Mouse (Mus musculus) forebrain, embryonic 11.5 days (tissue): ENCODE data around the gene Tspan8. TPM values are rescaled to one million over a fixed set of nuclear protein-coding genes. Genes with fewer than 3 reads are reported as not detected.

Experiments
- ATAC-seq: fragments of 200-750 bp; cut with Nextera tagmentation; replicated peaks from 2 replicates; pipeline ENCODE4 v1.8.0; 2017; ENCODE audit warnings: moderate TSS enrichment; ENCODE audit not compliant: low FRiP score
- DNase-seq: peaks from one replicate; pipeline ENCODE4 v3.0.0-alpha.2; 2017; ENCODE audit warnings: low spot score
- H3K27ac ChIP-seq: fragments of 300-500 bp; sonication (generic); 2 replicates; pipeline ENCODE4 v1.5.1; 2014; ENCODE audit warnings: low read depth, low read length
- H3K27me3 ChIP-seq: fragments of 300-500 bp; sonication (generic); 2 replicates; pipeline ENCODE4 v1.6.1; 2014; ENCODE audit warnings: mild to moderate bottlenecking, low read length, mixed read lengths; ENCODE audit not compliant: control insufficient read depth, insufficient read depth
- H3K36me3 ChIP-seq: fragments of 300-500 bp; sonication (generic); 2 replicates; pipeline ENCODE4 v1.6.1; 2014; ENCODE audit warnings: mild to moderate bottlenecking, low read length, moderate library complexity, mixed read lengths; ENCODE audit not compliant: control insufficient read depth, insufficient read depth
- H3K4me1 ChIP-seq: fragments of 300-500 bp; sonication (generic); replicated peaks from 2 replicates; pipeline ENCODE4 v1.6.1; 2014; ENCODE audit warnings: low read length, mixed read lengths; ENCODE audit not compliant: control insufficient read depth, insufficient read depth
- H3K4me2 ChIP-seq: fragments of 300-500 bp; sonication (generic); 2 replicates; pipeline ENCODE4 v1.6.1; 2014; ENCODE audit warnings: low read depth, mild to moderate bottlenecking, low read length, moderate library complexity, mixed read lengths; ENCODE audit not compliant: severe bottlenecking
- H3K4me3 ChIP-seq: fragments of 300-500 bp; sonication (generic); 2 replicates; pipeline ENCODE4 v1.5.1; 2014; ENCODE audit warnings: low read depth, low read length
- H3K9ac ChIP-seq: fragments of 300-500 bp; sonication (generic); 2 replicates; pipeline ENCODE4 v1.6.1; 2014; ENCODE audit warnings: low read length
- H3K9me3 ChIP-seq: fragments of 300-500 bp; sonication (generic); 2 replicates; pipeline ENCODE4 v1.6.1; 2016; ENCODE audit warnings: low read length, mixed read lengths; ENCODE audit not compliant: control insufficient read depth
- WGBS: fragments of 180-500 bp; shearing (Covaris S2); extraction: QIAGEN DNeasy Blood & Tissue Kit; methylation state at CpG from one replicate; pipeline ENCODE4 v1.1.7; 2014; 5-methylcytosine and 5-hydroxymethylcytosine counted together
- polyA plus RNA-seq: library from polyadenylated mRNA; unstranded; fragments of >200 nt; fragmentation: Nextera tagmentation; extraction: Ambion mirVana; gene quantifications from 2 replicates; pipeline ENCODE4 v1.2.1, GENCODE M21; 2014

Gene Tspan8
- polyA plus RNA-seq, 1 experiment from 2014 or later, result 0.39 TPM

DNA sequence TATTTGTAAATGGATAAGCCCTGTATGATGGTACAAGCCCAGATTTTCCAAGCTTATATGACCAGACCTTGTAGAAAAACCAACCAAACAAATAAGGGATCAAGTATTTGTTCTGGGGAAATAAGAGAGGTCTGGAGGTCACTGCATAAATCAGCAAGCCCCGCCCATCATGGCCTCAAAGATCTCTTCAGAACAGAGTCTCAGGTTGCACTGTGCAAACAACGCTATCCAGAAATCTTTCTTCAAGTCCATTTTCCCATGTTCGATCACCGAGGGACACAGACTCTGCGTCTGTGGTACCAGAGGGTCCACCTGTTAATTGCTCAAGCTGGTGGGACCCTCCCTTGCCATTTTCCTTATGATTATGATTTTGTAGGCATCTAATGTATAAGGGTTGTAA lies 45.3 kb downstream of the Tspan8 start:
- H3K4me2 ChIP-seq, result no peak overlapping the region
- no peak overlapping the region for H3K27ac ChIP-seq
- no peak overlapping the region for H3K9ac ChIP-seq
- ATAC-seq (no peak), DNase-seq (no peak)
- H3K9me3 ChIP-seq, result no peaks in the 10 kb centered on the region
- H3K4me1 ChIP-seq, result no peaks in the 10 kb centered on the region
- H3K4me3 ChIP-seq, result no peak overlapping the region
- 81% methylated on average over 5 of the region's 5 CpGs for WGBS
- no peaks in the 10 kb centered on the region for H3K36me3 ChIP-seq
- H3K27me3 ChIP-seq, result no peaks in the 10 kb centered on the region

DNA sequence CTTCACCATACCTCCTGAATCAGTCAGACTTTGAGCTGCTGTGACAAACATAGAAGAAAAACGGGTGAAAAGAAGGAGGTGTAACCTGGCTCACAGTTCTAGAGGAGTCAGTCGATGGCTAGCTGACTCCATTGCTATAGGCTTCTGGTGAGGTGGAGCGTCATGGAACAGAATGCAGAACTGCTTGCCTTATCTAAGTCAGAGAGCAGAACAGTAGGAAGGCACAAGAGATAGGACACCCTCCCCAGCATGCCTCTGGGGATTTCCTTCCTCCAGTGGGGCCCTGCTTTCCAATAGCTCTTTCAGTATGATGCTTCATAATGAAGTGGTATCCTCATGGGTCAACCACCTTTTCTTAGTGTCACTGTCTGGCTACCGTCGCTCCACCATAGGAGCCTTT lies 66.1 kb downstream of the Tspan8 start:
- Histone ChIP-seq H3K4me1 (no peaks in the 10 kb centered on the region), H3K4me3 (no peak overlapping the region), H3K27me3 (no peaks in the 10 kb centered on the region), H3K9ac (no peak overlapping the region), H3K9me3 (no peaks in the 10 kb centered on the region), H3K27ac (no peak overlapping the region), H3K4me2 (no peak overlapping the region), H3K36me3 (no peaks in the 10 kb centered on the region)
- 93% methylated on average over 5 of the region's 5 CpGs for WGBS
- DNase-seq (no peak), ATAC-seq (no peak)

DNA sequence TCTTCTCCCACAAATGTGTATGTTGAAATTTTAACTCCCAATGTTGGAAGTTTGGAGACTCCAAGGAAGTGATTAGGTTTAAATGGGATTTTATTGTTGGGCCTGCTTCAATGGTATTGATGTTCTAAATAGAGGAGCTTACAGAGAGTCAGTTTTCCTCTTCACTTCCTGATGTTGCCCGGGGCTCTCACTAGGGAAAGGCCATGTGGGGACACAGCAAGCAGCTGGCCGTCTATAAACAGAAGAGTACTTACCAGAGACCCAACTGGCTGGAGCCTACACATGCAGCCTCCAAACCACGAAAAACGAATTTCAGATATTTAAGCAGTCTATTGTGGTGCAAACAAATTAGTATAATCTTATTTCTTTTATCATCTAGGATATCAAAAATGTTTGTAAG lies 75.3 kb downstream of the Tspan8 start:
- Histone ChIP-seq H3K36me3 (no peaks in the 10 kb centered on the region), H3K4me3 (no peak overlapping the region), H3K9ac (no peak overlapping the region), H3K27ac (no peak overlapping the region), H3K4me1 (no peaks in the 10 kb centered on the region), H3K9me3 (no peaks in the 10 kb centered on the region), H3K27me3 (no peaks in the 10 kb centered on the region), H3K4me2 (no peak overlapping the region)
- WGBS, result 75% methylated on average over 4 of the region's 4 CpGs
- ATAC-seq, result no peak
- DNase-seq, result no peak

DNA sequence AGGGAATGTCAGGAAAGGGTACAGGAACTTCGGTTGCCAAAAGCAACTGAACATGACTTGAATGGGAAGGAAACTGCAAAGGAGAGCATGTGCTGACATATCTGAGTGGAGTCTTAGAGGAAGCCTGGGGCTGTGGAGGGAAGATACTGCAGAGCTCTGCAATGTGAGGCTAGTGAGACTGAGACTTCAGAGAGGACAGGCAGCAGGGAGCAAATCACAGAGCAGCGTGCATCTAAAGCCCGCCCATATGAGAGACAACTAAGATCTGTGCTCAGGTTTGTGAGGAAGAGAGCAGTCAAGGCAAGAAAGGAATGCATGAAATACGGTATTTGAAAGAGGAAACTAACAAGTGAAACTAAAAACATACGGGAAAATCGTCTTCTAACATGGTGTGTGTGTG lies 76.3 kb downstream of the Tspan8 start:
- H3K27me3 ChIP-seq, result no peaks in the 10 kb centered on the region
- no peak overlapping the region for H3K4me3 ChIP-seq
- no peaks in the 10 kb centered on the region for H3K9me3 ChIP-seq
- 80% methylated on average over 6 of the region's 6 CpGs for WGBS
- no peaks in the 10 kb centered on the region for H3K4me1 ChIP-seq
- no peak overlapping the region for H3K9ac ChIP-seq
- no peak overlapping the region for H3K27ac ChIP-seq
- ATAC-seq (no peak), DNase-seq (no peak)
- no peaks in the 10 kb centered on the region for H3K36me3 ChIP-seq
- no peak overlapping the region for H3K4me2 ChIP-seq

DNA sequence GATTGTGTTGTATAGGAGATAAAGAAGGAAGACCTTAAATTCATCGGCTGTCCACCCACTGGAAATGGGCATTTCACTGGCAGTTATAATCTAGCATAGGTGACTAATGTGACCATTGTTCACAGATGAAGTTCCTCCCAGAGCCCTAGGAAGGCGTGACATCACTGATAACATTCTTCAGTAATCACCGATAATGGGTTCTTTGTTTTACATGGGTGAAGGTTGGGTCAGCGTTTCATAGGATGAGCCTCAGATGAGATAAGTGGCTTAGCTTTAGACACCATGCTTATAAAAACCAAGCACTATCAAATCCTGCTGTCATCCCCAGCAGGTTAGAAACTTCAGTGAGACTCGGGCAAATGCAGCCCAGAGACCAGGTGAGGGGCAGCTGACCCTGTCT lies 77.4 kb downstream of the Tspan8 start:
- H3K27me3 ChIP-seq, result no peaks in the 10 kb centered on the region
- ATAC-seq (no peak), DNase-seq (no peak)
- WGBS, result 87% methylated on average over 5 of the region's 5 CpGs
- H3K4me2 ChIP-seq, result no peak overlapping the region
- H3K4me3 ChIP-seq, result no peak overlapping the region
- no peaks in the 10 kb centered on the region for H3K4me1 ChIP-seq
- no peak overlapping the region for H3K9ac ChIP-seq
- H3K9me3 ChIP-seq, result no peaks in the 10 kb centered on the region
- no peak overlapping the region for H3K27ac ChIP-seq
- H3K36me3 ChIP-seq, result no peaks in the 10 kb centered on the region

DNA sequence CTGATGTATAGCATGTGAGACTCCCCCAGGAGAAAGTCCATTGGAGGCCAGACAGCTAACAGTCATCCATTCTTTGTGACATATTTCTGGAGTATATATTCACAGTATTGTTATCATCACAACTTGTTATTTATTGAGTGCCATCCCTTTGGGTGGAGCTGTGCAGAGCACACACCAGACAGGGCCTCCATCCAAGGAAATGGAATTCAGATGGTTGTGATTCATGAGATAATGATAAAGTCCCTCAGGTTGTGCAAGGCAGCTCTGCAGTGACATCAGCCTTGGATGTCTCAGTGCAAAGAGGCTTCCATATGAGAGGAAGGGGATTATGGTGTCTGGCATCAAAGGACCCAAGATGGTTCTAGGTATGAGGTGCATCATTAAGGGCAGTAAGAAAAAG lies 80.1 kb downstream of the Tspan8 start:
- DNase-seq (no peak), ATAC-seq (no peak)
- Histone ChIP-seq H3K27ac (no peak overlapping the region), H3K36me3 (no peaks in the 10 kb centered on the region), H3K4me2 (no peak overlapping the region), H3K9ac (no peak overlapping the region), H3K9me3 (no peaks in the 10 kb centered on the region), H3K4me1 (no peaks in the 10 kb centered on the region), H3K27me3 (no peaks in the 10 kb centered on the region), H3K4me3 (no peak overlapping the region)

DNA sequence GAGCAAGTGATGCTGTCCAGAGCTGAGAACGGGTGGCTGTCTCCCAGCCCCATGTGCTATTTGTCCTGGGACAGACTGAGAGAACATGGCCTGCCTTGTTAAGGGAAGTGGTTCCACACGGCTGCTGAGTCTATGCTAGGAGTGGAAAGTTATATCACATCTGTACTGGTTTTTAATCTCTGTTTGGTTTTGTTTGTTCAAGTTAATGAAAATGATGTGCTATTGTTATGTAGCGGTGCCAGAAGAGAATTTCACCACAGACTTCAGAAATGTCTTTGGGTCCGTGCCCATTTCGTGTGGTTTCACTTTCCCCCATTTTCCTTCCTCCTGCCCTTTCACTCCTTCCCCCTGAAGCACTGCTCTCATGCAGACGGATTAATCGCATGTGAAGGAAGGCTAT lies 80.6 kb downstream of the Tspan8 start:
- no peaks in the 10 kb centered on the region for H3K36me3 ChIP-seq
- DNase-seq (no peak), ATAC-seq (no peak)
- H3K4me1 ChIP-seq, result no peaks in the 10 kb centered on the region
- no peak overlapping the region for H3K27ac ChIP-seq
- no peak overlapping the region for H3K4me2 ChIP-seq
- no peaks in the 10 kb centered on the region for H3K9me3 ChIP-seq
- H3K4me3 ChIP-seq, result no peak overlapping the region
- H3K27me3 ChIP-seq, result no peaks in the 10 kb centered on the region
- 86% methylated on average over 7 of the region's 7 CpGs for WGBS
- no peak overlapping the region for H3K9ac ChIP-seq

Other genes starting within 250 kb of the Tspan8 start
- gene A930009A15Rik, start 246.8 kb upstream of the Tspan8 start, polyA plus RNA-seq, result not detected in 2 replicates
- 0.81 and 0.94 TPM in 2 replicates for gene Lgr5, start 229.1 kb upstream of the Tspan8 start, polyA plus RNA-seq
- 0.47 and 0.69 TPM in 2 replicates for gene Ptprr, start 201.4 kb downstream of the Tspan8 start, polyA plus RNA-seq